Mouse (Mus musculus): ENCODE data around the gene Tmem121. TPM values are rescaled to one million over a fixed set of nuclear protein-coding genes. Genes with fewer than 3 reads are reported as not detected.

The Tmem121 gene
- polyA plus RNA-seq, 1 experiment from 2014 or later: 9.0 TPM

- no peaks in the 10 kb centered on the region for H3K4me1 ChIP-seq
- H3K9ac ChIP-seq: no peak overlapping the region
- no peaks in the 10 kb centered on the region for H3K27me3 ChIP-seq
- H3K27ac ChIP-seq: no peak overlapping the region
- no peaks in the 10 kb centered on the region for H3K36me3 ChIP-seq
- no peak for ATAC-seq (ENCODE audit: borderline replicate concordance, extremely low read depth, low FRiP score, low TSS enrichment)
- H3K4me2 ChIP-seq: no peak overlapping the region
- H3K9me3 ChIP-seq: no peaks in the 10 kb centered on the region
- WGBS: 9% methylated on average over 6 of the region's 6 CpGs
- H3K4me3 ChIP-seq: no peak overlapping the region
Measured at GRCm38 (mm10) chr12:113215667-113216346, 30.1 kb downstream of the Tmem121 start.

GRCm38 (mm10) chr12:113217306-113218242 lies 31.8 kb downstream of the Tmem121 start:
- no peak overlapping the region for H3K27ac ChIP-seq
- WGBS: 26% methylated on average over 11 of the region's 11 CpGs
- H3K4me3 ChIP-seq: no peak overlapping the region
- ATAC-seq (ENCODE audit: borderline replicate concordance, extremely low read depth, low FRiP score, low TSS enrichment): no peak; the same call in 1 of the 2 replicates
- H3K36me3 ChIP-seq: no peaks in the 10 kb centered on the region
- no peaks in the 10 kb centered on the region for H3K27me3 ChIP-seq
- no peak overlapping the region for H3K4me2 ChIP-seq
- no peaks in the 10 kb centered on the region for H3K9me3 ChIP-seq
- no peak overlapping the region for H3K9ac ChIP-seq
- H3K4me1 ChIP-seq: no peaks in the 10 kb centered on the region

GRCm38 (mm10) chr12:113219867-113220266 lies 34.1 kb downstream of the Tmem121 start:
- H3K36me3 ChIP-seq: no peaks in the 10 kb centered on the region
- H3K4me3 ChIP-seq: no peak overlapping the region
- no peak overlapping the region for H3K4me2 ChIP-seq
- H3K27me3 ChIP-seq: no peaks in the 10 kb centered on the region
- 0 out of 2 replicates have a peak, but pooled peaks have one; percentile 9 for ATAC-seq (ENCODE audit: borderline replicate concordance, extremely low read depth, low FRiP score, low TSS enrichment)
- 27% methylated on average over 4 of the region's 4 CpGs for WGBS
- no peaks in the 10 kb centered on the region for H3K9me3 ChIP-seq
- H3K27ac ChIP-seq: no peak overlapping the region
- no peak overlapping the region for H3K9ac ChIP-seq
- no peaks in the 10 kb centered on the region for H3K4me1 ChIP-seq

- Histone ChIP-seq H3K4me3 (no peak overlapping the region), H3K9ac (no peak overlapping the region), H3K4me1 (no peaks in the 10 kb centered on the region), H3K9me3 (no peaks in the 10 kb centered on the region), H3K27ac (no peak overlapping the region), H3K36me3 (no peaks in the 10 kb centered on the region), H3K4me2 (no peak overlapping the region), H3K27me3 (no peaks in the 10 kb centered on the region)
- 33% methylated on average over 4 of the region's 4 CpGs for WGBS
- ATAC-seq (ENCODE audit: borderline replicate concordance, extremely low read depth, low FRiP score, low TSS enrichment): peak; percentile 25; the same call in 1 of the 2 replicates
Measured at GRCm38 (mm10) chr12:113220447-113220846, 34.7 kb downstream of the Tmem121 start.

- Histone ChIP-seq H3K4me2 (no peak overlapping the region), H3K27me3 (no peaks in the 10 kb centered on the region), H3K9ac (no peak overlapping the region), H3K4me1 (no peaks in the 10 kb centered on the region), H3K4me3 (no peak overlapping the region), H3K27ac (no peak overlapping the region), H3K36me3 (no peaks in the 10 kb centered on the region), H3K9me3 (no peaks in the 10 kb centered on the region)
- WGBS: 64% methylated on average over 9 of the region's 9 CpGs
- no peak for ATAC-seq (ENCODE audit: borderline replicate concordance, extremely low read depth, low FRiP score, low TSS enrichment)
Measured at GRCm38 (mm10) chr12:113221289-113221688, 35.6 kb downstream of the Tmem121 start.

GRCm38 (mm10) chr12:113222121-113222636 lies 36.4 kb downstream of the Tmem121 start:
- Histone ChIP-seq H3K27me3 (no peaks in the 10 kb centered on the region), H3K9ac (no peak overlapping the region), H3K27ac (no peak overlapping the region), H3K36me3 (no peaks in the 10 kb centered on the region), H3K4me3 (0 out of 2 replicates have a peak overlapping the region, but pooled peaks have one; percentile 15), H3K9me3 (no peaks in the 10 kb centered on the region), H3K4me2 (peak overlapping the region; percentile 29; the same call in 1 of the 2 replicates), H3K4me1 (no peaks in the 10 kb centered on the region)
- ATAC-seq (ENCODE audit: borderline replicate concordance, extremely low read depth, low FRiP score, low TSS enrichment): peak; percentile 44
- 8% methylated on average over 8 of the region's 8 CpGs for WGBS

GRCm38 (mm10) chr12:113222748-113223147 lies 37.0 kb downstream of the Tmem121 start:
- Histone ChIP-seq H3K36me3 (no peaks in the 10 kb centered on the region), H3K27ac (no peak overlapping the region), H3K9me3 (no peaks in the 10 kb centered on the region), H3K27me3 (no peaks in the 10 kb centered on the region), H3K9ac (no peak overlapping the region), H3K4me2 (no peak overlapping the region), H3K4me3 (no peak overlapping the region), H3K4me1 (no peaks in the 10 kb centered on the region)
- 25% methylated on average over 6 of the region's 6 CpGs for WGBS
- ATAC-seq (ENCODE audit: borderline replicate concordance, extremely low read depth, low FRiP score, low TSS enrichment): peak; percentile 26; the same call in 1 of the 2 replicates

GRCm38 (mm10) chr12:113224206-113224605 lies 38.5 kb downstream of the Tmem121 start:
- Histone ChIP-seq H3K4me1 (no peaks in the 10 kb centered on the region), H3K9ac (no peak overlapping the region), H3K4me3 (no peak overlapping the region), H3K27me3 (no peaks in the 10 kb centered on the region), H3K4me2 (no peak overlapping the region), H3K9me3 (no peaks in the 10 kb centered on the region), H3K36me3 (no peaks in the 10 kb centered on the region), H3K27ac (no peak overlapping the region)
- no peak for ATAC-seq (ENCODE audit: borderline replicate concordance, extremely low read depth, low FRiP score, low TSS enrichment)
- 75% methylated on average over 5 of the region's 5 CpGs for WGBS

- 80% methylated on average over 6 of the region's 6 CpGs for WGBS
Measured at GRCm38 (mm10) chr12:113224687-113225091, 39.0 kb downstream of the Tmem121 start.

GRCm38 (mm10) chr12:113227970-113228593 lies 42.4 kb downstream of the Tmem121 start:
- H3K4me1 ChIP-seq: no peaks in the 10 kb centered on the region
- H3K27ac ChIP-seq: no peak overlapping the region
- no peaks in the 10 kb centered on the region for H3K9me3 ChIP-seq
- no peak overlapping the region for H3K4me2 ChIP-seq
- no peaks in the 10 kb centered on the region for H3K36me3 ChIP-seq
- no peaks in the 10 kb centered on the region for H3K27me3 ChIP-seq
- H3K9ac ChIP-seq: no peak overlapping the region
- no peak for ATAC-seq (ENCODE audit: borderline replicate concordance, extremely low read depth, low FRiP score, low TSS enrichment)
- no peak overlapping the region for H3K4me3 ChIP-seq
- 69% methylated on average over 6 of the region's 6 CpGs for WGBS

More at GRCm38 (mm10) chr12:113224687-113225091, 39.0 kb downstream of the Tmem121 start:
- Histone ChIP-seq H3K27ac (no peak overlapping the region), H3K27me3 (no peaks in the 10 kb centered on the region), H3K9me3 (no peaks in the 10 kb centered on the region), H3K4me2 (no peak overlapping the region), H3K4me3 (no peak overlapping the region), H3K36me3 (no peaks in the 10 kb centered on the region), H3K9ac (no peak overlapping the region), H3K4me1 (no peaks in the 10 kb centered on the region)
- ATAC-seq (ENCODE audit: borderline replicate concordance, extremely low read depth, low FRiP score, low TSS enrichment): no peak

GRCm38 (mm10) chr12:113230741-113231140 lies 45.0 kb downstream of the Tmem121 start:
- H3K9ac ChIP-seq: no peak overlapping the region
- H3K4me2 ChIP-seq: no peak overlapping the region
- H3K27me3 ChIP-seq: no peaks in the 10 kb centered on the region
- no peak for ATAC-seq (ENCODE audit: borderline replicate concordance, extremely low read depth, low FRiP score, low TSS enrichment)
- no peaks in the 10 kb centered on the region for H3K36me3 ChIP-seq
- H3K9me3 ChIP-seq: no peaks in the 10 kb centered on the region
- H3K4me3 ChIP-seq: no peak overlapping the region
- H3K4me1 ChIP-seq: no peaks in the 10 kb centered on the region
- H3K27ac ChIP-seq: no peak overlapping the region
- 78% methylated on average over 4 of the region's 4 CpGs for WGBS
